Mouse (Mus musculus) G1E (cell line): ENCODE results near the gene Bpifb1.

ENCODE experiments used
- CTCF ChIP-seq: IDR thresholded peaks from 2 replicates; pipeline ENCODE4 v1.5.1; 2012; ENCODE audit warnings: low read depth, low read length, inconsistent platforms, mixed read lengths
- GATA1 ChIP-seq: IDR thresholded peaks from 2 replicates; pipeline ENCODE4 v1.6.1; 2012; ENCODE audit warnings: borderline replicate concordance, low read length, inconsistent platforms, mixed read lengths
- POLR2AphosphoS5 ChIP-seq: IDR thresholded peaks from 2 replicates; pipeline ENCODE4 v1.6.1; 2012; ENCODE audit warnings: low read depth, low read length, inconsistent platforms; ENCODE audit not compliant: insufficient replicate concordance

- TF ChIP-seq CTCF (no peak), POLR2AphosphoS5 (no peak), GATA1 (no peak)
Observed at GRCm38 (mm10) chr2:154223265-154223916, 32.8 kb downstream of the Bpifb1 start, which contains the start of gene Bpifb5.
